Mouse (Mus musculus) limb, embryonic 14.5 days (tissue): Measurements from ENCODE around the gene Myh9. TPM values are rescaled to one million over a fixed set of nuclear protein-coding genes. Genes with fewer than 3 reads are reported as not detected.

Source experiments
- ATAC-seq: fragments of 200-750 bp; cut with Nextera tagmentation; 2 replicates; pipeline ENCODE4 v1.8.0; 2017; ENCODE audit warnings: low read depth, moderate number of reproducible peaks, moderate TSS enrichment; ENCODE audit not compliant: low FRiP score
- DNase-seq: peaks from one replicate; pipeline ENCODE4 v3.0.0-alpha.2; 2015; ENCODE audit warnings: low spot score
- H3K27ac ChIP-seq: fragments of 300-500 bp; sonication (generic); replicated peaks from 2 replicates; pipeline ENCODE4 v1.5.1; 2014; ENCODE audit warnings: low read depth, mild to moderate bottlenecking, low read length, moderate library complexity, mixed read lengths
- H3K27me3 ChIP-seq: fragments of 300-500 bp; sonication (generic); 2 replicates; pipeline ENCODE4 v1.6.1; 2014; ENCODE audit warnings: low read length, mixed read lengths; ENCODE audit not compliant: control insufficient read depth, insufficient read depth
- H3K36me3 ChIP-seq: fragments of 300-500 bp; sonication (generic); 2 replicates; pipeline ENCODE4 v1.6.1; 2014; ENCODE audit warnings: mild to moderate bottlenecking, low read length, moderate library complexity, mixed read lengths; ENCODE audit not compliant: control insufficient read depth, insufficient read depth
- H3K4me1 ChIP-seq: fragments of 300-500 bp; sonication (generic); 2 replicates; pipeline ENCODE4 v1.6.1; 2014; ENCODE audit warnings: antibody characterized with exemption, low read length, mixed read lengths; ENCODE audit not compliant: control insufficient read depth, insufficient read depth
- H3K4me2 ChIP-seq: fragments of 300-500 bp; sonication (generic); replicated peaks from 2 replicates; pipeline ENCODE4 v1.6.1; 2014; ENCODE audit warnings: low read depth, mild to moderate bottlenecking, low read length, moderate library complexity; ENCODE audit not compliant: severe bottlenecking
- H3K4me3 ChIP-seq: fragments of 300-500 bp; sonication (generic); replicated peaks from 2 replicates; pipeline ENCODE4 v1.5.1; 2014; ENCODE audit warnings: low read length
- H3K9ac ChIP-seq: fragments of 300-500 bp; sonication (generic); 2 replicates; pipeline ENCODE4 v1.6.1; 2014; ENCODE audit warnings: mild to moderate bottlenecking, low read depth, low read length, moderate library complexity; ENCODE audit not compliant: severe bottlenecking
- H3K9me3 ChIP-seq: fragments of 300-500 bp; sonication (generic); 2 replicates; pipeline ENCODE4 v1.6.1; 2016; ENCODE audit warnings: low read length; ENCODE audit not compliant: control insufficient read depth
- POLR2A ChIP-seq: fragments of 200-500 bp; IDR thresholded peaks from 2 replicates; pipeline ENCODE4 v1.8.0; 2012; ENCODE audit warnings: inconsistent platforms, mild to moderate bottlenecking, moderate library complexity, borderline replicate concordance; ENCODE audit not compliant: insufficient read depth, insufficient read length; ENCODE audit errors: extremely low read depth
- WGBS: fragments of 180-500 bp; shearing (Covaris S2); extraction: QIAGEN DNeasy Blood & Tissue Kit; methylation state at CpG from one replicate; pipeline ENCODE4 v1.1.7; 2014; 5-methylcytosine and 5-hydroxymethylcytosine counted together
- polyA plus RNA-seq, 2 experiments: library from polyadenylated mRNA; depleted of rRNA in 1 of 2; stranded (reverse) in 1 of 2; unstranded in 1 of 2; fragments of >200 nt; fragmentation: Nextera tagmentation in 1 of 2; extraction: Ambion mirVana in 1 of 2; gene quantifications; 2 replicates each; pipeline versions ENCODE4 v1.2.1 to v1.2.3; 2012 to 2014

Myh9 gene
- polyA plus RNA-seq, 2 experiments = 46.7 to 53.2 TPM

DNA sequence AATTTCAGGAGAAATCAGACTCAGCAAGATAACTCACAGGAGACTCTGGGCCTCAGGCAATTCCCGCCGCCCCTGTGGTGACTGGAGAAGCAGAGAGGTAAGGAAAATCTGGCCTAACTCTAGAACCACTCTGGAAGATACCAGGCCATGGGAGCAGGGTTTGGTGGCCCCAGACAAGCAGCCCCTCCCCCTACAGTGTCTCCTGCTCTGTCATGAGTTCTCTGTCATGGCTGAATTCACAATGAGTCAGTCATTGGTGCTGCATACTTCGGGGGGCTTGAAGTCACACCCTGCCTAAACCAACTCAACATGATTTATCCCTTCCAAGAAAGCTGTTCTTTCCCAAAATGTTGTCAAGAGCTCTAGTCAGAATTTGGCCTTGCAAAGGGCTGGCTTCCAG lies 18.3 kb downstream of the Myh9 start:
- Histone ChIP-seq H3K27ac (no peak overlapping the region), H3K4me2 (no peak overlapping the region), H3K9ac (no peak overlapping the region), H3K36me3 (no peaks in the 10 kb centered on the region), H3K4me1 (peaks cover 49% of the 10 kb centered on the region), H3K27me3 (no peaks in the 10 kb centered on the region), H3K4me3 (no peak overlapping the region), H3K9me3 (no peaks in the 10 kb centered on the region)
- ATAC-seq (no peak), DNase-seq (no peak)
- no peak for TF ChIP-seq POLR2A
- 64% methylated on average over 3 of the region's 3 CpGs for WGBS

DNA sequence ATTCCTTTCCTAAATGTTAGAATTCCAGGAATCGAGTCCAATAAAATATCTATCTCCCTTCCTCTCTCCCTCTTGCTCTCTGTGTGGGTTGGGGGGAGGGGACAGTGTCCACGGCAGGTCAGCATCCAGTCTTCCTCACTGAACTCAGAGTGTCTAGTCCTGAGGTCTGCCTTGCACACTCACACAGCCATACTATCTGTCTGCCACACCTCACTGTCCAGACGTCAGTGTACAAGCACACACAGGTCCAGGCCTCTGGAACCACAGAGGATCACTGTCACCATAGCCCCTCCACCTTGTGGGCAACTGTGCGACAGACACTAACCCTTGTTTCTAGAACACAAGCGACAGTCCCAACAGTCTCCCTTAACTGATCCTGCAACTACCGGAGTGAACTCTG lies 18.8 kb downstream of the Myh9 start:
- Histone ChIP-seq H3K27me3 (no peaks in the 10 kb centered on the region), H3K9ac (no peak overlapping the region), H3K36me3 (no peaks in the 10 kb centered on the region), H3K4me2 (no peak overlapping the region), H3K27ac (no peak overlapping the region), H3K9me3 (no peaks in the 10 kb centered on the region), H3K4me1 (peaks cover 47% of the 10 kb centered on the region), H3K4me3 (no peak overlapping the region)
- WGBS = 67% methylated on average over 6 of the region's 6 CpGs
- no peak for TF ChIP-seq POLR2A
- ATAC-seq (no peak), DNase-seq (no peak)

DNA sequence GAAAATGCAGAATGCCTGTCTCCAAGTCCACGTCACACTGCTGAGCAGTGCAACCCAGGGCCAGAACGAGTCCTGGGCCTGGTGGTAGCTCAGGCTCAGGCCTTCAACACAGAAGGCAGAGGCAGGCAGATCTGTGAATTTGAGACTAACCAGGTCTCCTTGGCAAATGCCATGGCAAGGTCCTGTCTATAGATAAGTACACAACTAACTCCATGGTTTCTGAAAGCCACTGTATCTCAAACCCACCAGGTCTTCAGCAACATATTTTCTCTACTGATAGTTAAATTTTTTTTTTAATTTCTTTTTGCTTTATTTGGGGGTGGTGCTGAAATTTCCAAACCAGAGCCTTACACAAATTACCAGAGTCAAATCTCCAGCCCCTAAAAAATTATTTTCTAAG lies 19.3 kb downstream of the Myh9 start:
- Histone ChIP-seq H3K4me2 (no peak overlapping the region), H3K36me3 (no peaks in the 10 kb centered on the region), H3K27me3 (no peaks in the 10 kb centered on the region), H3K4me1 (peaks cover 43% of the 10 kb centered on the region), H3K27ac (peak overlapping the region; percentile 58; the same call in 1 of the 2 replicates), H3K9ac (no peak overlapping the region), H3K4me3 (no peak overlapping the region), H3K9me3 (no peaks in the 10 kb centered on the region)
- no peak for ATAC-seq
- no peak for DNase-seq
- no peak for TF ChIP-seq POLR2A
- WGBS = 60% methylated on average over 2 of the region's 2 CpGs

DNA sequence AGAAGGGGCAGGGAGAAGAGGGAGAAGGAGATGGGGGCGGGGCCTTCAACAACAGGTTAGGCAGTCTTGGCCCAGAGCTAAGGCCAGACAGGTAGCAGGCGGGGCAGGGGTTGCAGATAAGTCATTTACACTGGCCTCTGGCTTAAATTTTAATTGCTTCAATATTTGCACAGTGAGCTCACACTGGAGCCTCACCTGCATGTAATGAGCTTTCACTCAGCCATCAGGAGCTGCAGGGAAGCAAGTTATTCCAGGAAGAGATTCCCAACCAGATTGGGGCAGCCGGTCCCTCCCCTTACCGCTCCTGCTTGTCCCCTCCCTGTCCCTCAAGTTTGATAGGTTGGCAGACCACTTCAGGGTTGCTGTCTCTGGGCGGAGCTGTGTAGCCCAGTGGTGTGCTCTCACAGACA lies 19.9 kb downstream of the Myh9 start:
- no peak overlapping the region for H3K9ac ChIP-seq
- no peak for TF ChIP-seq POLR2A
- H3K36me3 ChIP-seq = no peaks in the 10 kb centered on the region
- peaks cover 37% of the 10 kb centered on the region for H3K4me1 ChIP-seq
- ATAC-seq = no peak
- H3K27ac ChIP-seq = 0 out of 2 replicates have a peak overlapping the region, but pooled peaks have one; percentile 58
- DNase-seq = no peak
- H3K9me3 ChIP-seq = no peaks in the 10 kb centered on the region
- H3K4me2 ChIP-seq = no peak overlapping the region
- WGBS = 41% methylated on average over 5 of the region's 5 CpGs
- H3K27me3 ChIP-seq = no peaks in the 10 kb centered on the region
- H3K4me3 ChIP-seq = no peak overlapping the region

DNA sequence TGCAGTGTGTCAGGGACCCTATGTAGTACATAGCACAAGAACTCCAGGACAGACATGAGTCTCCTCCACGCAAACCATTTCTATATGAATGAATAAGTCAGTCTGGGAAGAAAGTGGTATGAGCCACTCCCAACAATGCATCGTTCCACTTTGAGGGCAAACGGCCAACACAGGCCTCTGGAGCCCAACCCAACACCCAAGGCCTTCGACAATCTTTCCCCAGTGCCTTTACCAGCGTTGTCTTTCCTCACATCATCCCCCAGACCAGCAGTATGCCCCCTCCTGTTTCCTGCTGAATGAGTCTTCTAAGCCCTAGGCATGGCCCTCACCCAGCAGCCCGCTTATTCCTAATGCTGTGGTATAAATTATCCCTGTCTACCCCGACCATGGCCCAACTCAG lies 20.6 kb downstream of the Myh9 start:
- no peak for DNase-seq
- no peak for TF ChIP-seq POLR2A
- Histone ChIP-seq H3K4me2 (no peak overlapping the region), H3K27ac (peak overlapping the region; percentile 52), H3K4me3 (no peak overlapping the region), H3K9me3 (no peaks in the 10 kb centered on the region), H3K4me1 (peaks cover 35% of the 10 kb centered on the region), H3K9ac (0 out of 2 replicates have a peak overlapping the region, but pooled peaks have one; percentile 4), H3K36me3 (no peaks in the 10 kb centered on the region), H3K27me3 (no peaks in the 10 kb centered on the region)
- WGBS = 43% methylated on average over 7 of the region's 7 CpGs
- ATAC-seq = no peak

DNA sequence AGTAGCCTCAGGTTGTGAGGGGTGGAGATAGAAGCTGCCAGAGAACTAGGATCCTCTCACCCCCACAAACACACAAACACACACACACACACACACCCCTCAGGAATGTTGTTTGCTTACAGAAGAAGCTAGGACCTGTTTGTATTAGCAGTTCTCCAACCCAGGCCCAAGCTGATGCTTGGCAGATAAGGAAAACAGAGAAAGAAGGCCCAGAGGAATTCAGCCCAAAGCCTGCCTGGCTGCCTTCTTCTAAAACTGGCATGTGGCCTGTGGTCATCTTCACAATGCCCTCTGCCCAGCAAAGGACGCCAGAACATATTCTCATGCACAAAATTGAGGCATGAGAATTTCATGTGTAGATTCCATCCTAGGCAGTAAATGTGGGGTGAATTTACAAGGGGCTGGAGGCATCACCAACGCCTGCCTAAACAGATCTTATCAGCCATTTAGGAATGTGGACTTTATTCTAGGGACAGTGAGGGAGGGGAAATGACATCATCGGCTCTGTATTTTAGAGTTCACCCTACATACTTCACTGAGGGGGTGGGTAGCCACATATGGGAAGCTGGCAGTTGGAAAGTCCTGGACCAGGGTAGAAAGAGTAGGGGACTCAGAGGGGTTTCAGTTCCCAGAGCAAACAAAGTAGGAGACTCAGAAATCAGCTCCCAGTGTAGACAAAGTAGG lies 21.4 kb downstream of the Myh9 start:
- Histone ChIP-seq H3K9me3 (no peaks in the 10 kb centered on the region), H3K9ac (no peak overlapping the region), H3K4me1 (peaks cover 40% of the 10 kb centered on the region), H3K27ac (peak overlapping the region; percentile 52; the same call in 1 of the 2 replicates), H3K4me2 (no peak overlapping the region), H3K4me3 (no peak overlapping the region), H3K27me3 (no peaks in the 10 kb centered on the region), H3K36me3 (no peaks in the 10 kb centered on the region)
- ATAC-seq (no peak; the same call in 1 of the 2 replicates), DNase-seq (no peak)
- 18% methylated on average over 3 of the region's 3 CpGs for WGBS
- TF ChIP-seq POLR2A = no peak
